Mouse (Mus musculus): Measurements from ENCODE around the gene Spc25.

GRCm38 (mm10) chr2:69155861-69156260 is 50.1 kb downstream of the Spc25 start:
- no peak for TF ChIP-seq CTCF (IDR thresholded peaks at IDR 0.05; ENCODE audit: extremely low read depth, insufficient read depth, insufficient read length, insufficient replicate concordance)
- TF ChIP-seq POLR2A (IDR thresholded peaks at IDR 0.05; ENCODE audit: low read depth, low read length), result no peak
